Mouse (Mus musculus): ENCODE data around the gene Mpv17l2. TPM values are rescaled to one million over a fixed set of nuclear protein-coding genes. Genes with fewer than 3 reads are reported as not detected.

The Mpv17l2 gene
- polyA plus RNA-seq, 1 experiment from 2014 or later: 88.8 TPM

GRCm38 (mm10) chr8:70710296-70710695 is 50.5 kb downstream of the Mpv17l2 start:
- H3K36me3 ChIP-seq (ENCODE audit: insufficient read depth, low read length): no peaks in the 10 kb centered on the region
- no peaks in the 10 kb centered on the region for H3K27me3 ChIP-seq (replicated peaks; ENCODE audit: insufficient read depth, low read length)
- ATAC-seq: no peak
- DNase-seq (ENCODE audit: low spot score): no peak
- no peak overlapping the region for H3K4me3 ChIP-seq (ENCODE audit: low read depth, low read length)
- WGBS: 100% methylated on average over 1 of the region's 1 CpGs
- TF ChIP-seq EP300 (IDR thresholded peaks at IDR 0.05): no peak
- no peak for TF ChIP-seq CTCF (IDR thresholded peaks at IDR 0.05)
- H3K4me2 ChIP-seq (replicated peaks; ENCODE audit: low read depth, low read length): no peak overlapping the region
- no peaks in the 10 kb centered on the region for H3K4me1 ChIP-seq (ENCODE audit: insufficient read depth, low read depth, low read length)
- no peak overlapping the region for H3K27ac ChIP-seq (ENCODE audit: low read length)
- no peak overlapping the region for H3K9ac ChIP-seq (replicated peaks; ENCODE audit: low read depth)
- no peaks in the 10 kb centered on the region for H3K9me3 ChIP-seq (ENCODE audit: low read length)

GRCm38 (mm10) chr8:70709794-70710193 is 51.0 kb downstream of the Mpv17l2 start:
- Histone ChIP-seq H3K4me3 (ENCODE audit: low read depth, low read length) (no peak overlapping the region), H3K9ac (replicated peaks; ENCODE audit: low read depth) (no peak overlapping the region), H3K27ac (ENCODE audit: low read length) (no peak overlapping the region), H3K4me2 (replicated peaks; ENCODE audit: low read depth, low read length) (no peak overlapping the region), H3K9me3 (ENCODE audit: low read length) (no peaks in the 10 kb centered on the region), H3K27me3 (replicated peaks; ENCODE audit: insufficient read depth, low read length) (no peaks in the 10 kb centered on the region), H3K4me1 (ENCODE audit: insufficient read depth, low read depth, low read length) (no peaks in the 10 kb centered on the region), H3K36me3 (ENCODE audit: insufficient read depth, low read length) (no peaks in the 10 kb centered on the region)
- DNase-seq (ENCODE audit: low spot score) (no peak), ATAC-seq (no peak)
- WGBS: 88% methylated on average over 9 of the region's 9 CpGs
- no peak for TF ChIP-seq CTCF (IDR thresholded peaks at IDR 0.05)

Small RNA genes lying within 50 kb of the gene (microRNA-seq; reads per million reads assigned to microRNA genes)
- gene Mir7240: 0.98 reads per million

Other genes with a start within 250 kb of the Mpv17l2 start
- gene Fkbp8, start 233.2 kb downstream of the Mpv17l2 start, polyA plus RNA-seq (2015; fragmentation: Nextera tagmentation; extraction: Ambion mirVana): 222 and 228 TPM in 2 replicates
- gene Kxd1, start 233.0 kb downstream of the Mpv17l2 start, polyA plus RNA-seq (2015; fragmentation: Nextera tagmentation; extraction: Ambion mirVana): 56.1 and 62.4 TPM in 2 replicates
- gene Ell, start 221.5 kb downstream of the Mpv17l2 start, polyA plus RNA-seq (2015; fragmentation: Nextera tagmentation; extraction: Ambion mirVana): 11.8 and 13.0 TPM in 2 replicates
- gene Isyna1, start 166.6 kb downstream of the Mpv17l2 start, polyA plus RNA-seq (2015; fragmentation: Nextera tagmentation; extraction: Ambion mirVana): 49.1 and 57.8 TPM in 2 replicates
- 117 and 125 TPM in 2 replicates for gene Ssbp4, start 152.1 kb downstream of the Mpv17l2 start, polyA plus RNA-seq (2015; fragmentation: Nextera tagmentation; extraction: Ambion mirVana)
- gene Lrrc25, start 144.8 kb downstream of the Mpv17l2 start, polyA plus RNA-seq (2015; fragmentation: Nextera tagmentation; extraction: Ambion mirVana): 4.2 TPM in 2 replicates
- gene Gdf15, start 128.5 kb downstream of the Mpv17l2 start, polyA plus RNA-seq (2015; fragmentation: Nextera tagmentation; extraction: Ambion mirVana): 1.3 and 2.3 TPM in 2 replicates
- gene Pgpep1, start 100.6 kb downstream of the Mpv17l2 start, polyA plus RNA-seq (2015; fragmentation: Nextera tagmentation; extraction: Ambion mirVana): 32.9 and 34.4 TPM in 2 replicates
- gene Lsm4, start 87.7 kb downstream of the Mpv17l2 start, polyA plus RNA-seq (2015; fragmentation: Nextera tagmentation; extraction: Ambion mirVana): 95.9 and 104 TPM in 2 replicates
- gene Jund, start 62.0 kb downstream of the Mpv17l2 start, polyA plus RNA-seq (2015; fragmentation: Nextera tagmentation; extraction: Ambion mirVana): 107 and 109 TPM in 2 replicates
- 0.04 and 0.07 TPM in 2 replicates for gene Iqcn, start 57.5 kb downstream of the Mpv17l2 start, polyA plus RNA-seq (2015; fragmentation: Nextera tagmentation; extraction: Ambion mirVana)
- 0.50 and 0.54 TPM in 2 replicates for gene Gm3336, start 42.4 kb downstream of the Mpv17l2 start, polyA plus RNA-seq (2015; fragmentation: Nextera tagmentation; extraction: Ambion mirVana)
- gene Pde4c, start 37.2 kb downstream of the Mpv17l2 start, polyA plus RNA-seq (2015; fragmentation: Nextera tagmentation; extraction: Ambion mirVana): 0.93 and 2.0 TPM in 2 replicates
- gene Rab3a, start 6.3 kb downstream of the Mpv17l2 start, polyA plus RNA-seq (2015; fragmentation: Nextera tagmentation; extraction: Ambion mirVana): 17.6 and 28.6 TPM in 2 replicates
- 28.0 and 30.5 TPM in 2 replicates for gene Pik3r2, start 15.8 kb upstream of the Mpv17l2 start, polyA plus RNA-seq (2015; fragmentation: Nextera tagmentation; extraction: Ambion mirVana)
- 7.3 and 7.6 TPM in 2 replicates for gene Mast3, start 44.1 kb upstream of the Mpv17l2 start, polyA plus RNA-seq (2015; fragmentation: Nextera tagmentation; extraction: Ambion mirVana)
- gene Il12rb1, start 47.5 kb upstream of the Mpv17l2 start, polyA plus RNA-seq (2015; fragmentation: Nextera tagmentation; extraction: Ambion mirVana): 0.13 and 0.16 TPM in 2 replicates
- 9.4 and 10.7 TPM in 2 replicates for gene Arrdc2, start 78.8 kb upstream of the Mpv17l2 start, polyA plus RNA-seq (2015; fragmentation: Nextera tagmentation; extraction: Ambion mirVana)
- 0.24 and 0.25 TPM in 2 replicates for gene Kcnn1, start 102.3 kb upstream of the Mpv17l2 start, polyA plus RNA-seq (2015; fragmentation: Nextera tagmentation; extraction: Ambion mirVana)
- gene Ccdc124, start 113.0 kb upstream of the Mpv17l2 start, polyA plus RNA-seq (2015; fragmentation: Nextera tagmentation; extraction: Ambion mirVana): 63.7 and 68.5 TPM in 2 replicates
- 0.12 and 0.13 TPM in 2 replicates for gene Slc5a5, start 131.8 kb upstream of the Mpv17l2 start, polyA plus RNA-seq (2015; fragmentation: Nextera tagmentation; extraction: Ambion mirVana)
- gene Rpl18a, start 136.5 kb upstream of the Mpv17l2 start, polyA plus RNA-seq (2015; fragmentation: Nextera tagmentation; extraction: Ambion mirVana): 3,759 and 4,424 TPM in 2 replicates
- gene Map1s, start 145.0 kb upstream of the Mpv17l2 start, polyA plus RNA-seq (2015; fragmentation: Nextera tagmentation; extraction: Ambion mirVana): 22.7 and 25.5 TPM in 2 replicates